Mouse (Mus musculus): Measurements from ENCODE around the gene Uap1l1.

Uap1l1 gene

GRCm38 (mm10) chr2:25371764-25372643, 6.5 kb upstream of the Uap1l1 start, which contains the start of gene Sapcd2:
Gene Sapcd2, plus strand, starts transcription at chr2:25372321.
- in situ Hi-C loops (cut with MboI), result no loop called here

DNA sequence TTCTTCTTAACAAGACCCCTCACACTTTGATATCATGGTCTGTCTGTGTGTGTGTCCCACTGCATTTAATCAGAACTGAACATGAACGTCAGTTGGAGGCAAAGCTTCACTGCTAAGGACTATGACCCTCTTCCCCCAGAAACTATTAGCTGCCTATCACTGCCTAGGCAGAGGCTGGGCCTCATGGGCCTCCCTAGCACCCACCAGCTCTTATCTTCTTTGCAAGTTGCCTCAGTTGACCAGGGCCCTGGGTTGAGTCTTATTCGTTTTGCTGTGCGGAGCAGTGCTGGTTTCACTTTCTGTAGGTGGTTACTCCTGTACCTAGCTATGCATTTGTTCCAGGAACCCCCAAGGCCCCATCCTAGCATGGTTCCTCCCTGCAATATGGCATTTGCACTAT, 4.5 kb upstream of the Uap1l1 start:
- in situ Hi-C loops (cut with MboI), result no loop called here

DNA sequence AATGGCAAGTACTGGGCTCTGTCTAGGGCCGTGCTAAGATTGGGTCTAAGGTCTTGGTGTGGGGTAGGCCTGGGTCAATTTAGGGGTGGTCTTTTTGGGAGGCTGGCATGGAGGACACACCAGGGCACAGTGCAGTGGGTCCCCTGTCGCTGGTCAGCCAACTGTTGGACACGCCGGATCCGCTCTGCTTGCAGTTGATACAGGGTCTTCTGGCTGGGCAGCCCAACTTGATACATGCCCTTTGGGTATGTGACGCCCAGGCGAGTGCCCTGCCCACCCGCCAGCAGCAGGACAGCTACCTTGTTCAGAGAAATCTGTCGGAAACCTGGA, 756 bp downstream of the Uap1l1 start:
- in situ Hi-C loops (cut with MboI), result no loop called here

DNA sequence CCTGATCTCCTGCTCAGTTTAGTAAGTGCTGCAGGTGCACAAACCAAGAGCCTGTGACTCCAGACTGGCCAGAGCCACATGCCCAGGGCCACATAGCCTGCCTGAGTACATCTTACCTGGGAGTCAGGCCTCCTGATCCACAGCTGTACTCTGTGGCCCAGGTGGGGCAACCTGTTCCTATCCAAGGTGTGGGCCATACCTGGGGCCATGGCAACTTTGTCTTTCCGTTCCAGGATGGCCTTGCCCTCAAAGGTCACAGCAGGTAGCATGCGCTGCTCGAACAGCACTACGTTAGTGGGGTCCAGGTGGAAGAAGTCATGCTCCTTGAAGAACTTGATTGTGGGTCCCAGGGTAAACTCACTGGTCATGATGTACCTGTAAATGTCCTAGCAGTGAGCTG, 1.2 kb downstream of the Uap1l1 start:
- in situ Hi-C loops (cut with MboI), result no loop called here

DNA sequence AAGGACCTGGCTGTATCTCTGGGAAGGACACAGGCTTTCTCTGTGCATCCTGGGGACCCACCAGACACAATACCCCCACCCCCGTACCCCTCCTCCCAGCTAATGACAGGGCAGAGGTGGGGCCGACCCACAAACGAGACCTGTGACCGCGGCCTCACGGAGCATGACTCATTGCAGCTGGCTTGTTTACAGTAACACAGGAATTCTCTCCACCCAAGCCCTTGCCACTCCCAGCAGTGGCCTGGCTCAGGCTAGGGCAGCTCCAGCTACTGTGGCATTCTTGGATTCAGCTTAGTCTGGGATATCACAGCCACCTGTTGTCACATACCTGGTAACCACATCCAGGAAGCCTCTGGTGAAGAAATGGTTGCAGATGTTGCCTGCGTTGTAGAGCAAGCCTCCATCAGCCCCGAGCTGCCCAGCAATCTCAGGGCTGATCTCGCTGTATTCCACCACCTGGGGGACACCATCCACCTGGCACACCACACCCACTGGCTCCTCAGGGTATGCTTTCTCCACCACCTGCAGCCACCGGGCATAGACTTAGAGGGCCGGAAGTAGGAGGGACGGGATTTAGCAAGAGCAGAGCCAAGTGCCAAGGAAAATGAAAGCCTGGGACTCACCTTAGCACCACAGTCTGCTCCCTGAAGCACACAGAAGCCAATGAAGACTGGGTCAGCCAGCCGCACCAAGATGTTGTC, 1.9 kb downstream of the Uap1l1 start:
- in situ Hi-C loops (cut with MboI), result no loop called here

- in situ Hi-C loops (cut with MboI), result no loop called here
Observed at GRCm38 (mm10) chr2:25359848-25360247, 5.6 kb downstream of the Uap1l1 start.

- in situ Hi-C loops (cut with MboI), result no loop called here
Observed at GRCm38 (mm10) chr2:25356208-25357079, 9.0 kb downstream of the Uap1l1 start, which contains the start of gene Dpp7. Gene Dpp7, minus strand, starts transcription at chr2:25356359.

DNA sequence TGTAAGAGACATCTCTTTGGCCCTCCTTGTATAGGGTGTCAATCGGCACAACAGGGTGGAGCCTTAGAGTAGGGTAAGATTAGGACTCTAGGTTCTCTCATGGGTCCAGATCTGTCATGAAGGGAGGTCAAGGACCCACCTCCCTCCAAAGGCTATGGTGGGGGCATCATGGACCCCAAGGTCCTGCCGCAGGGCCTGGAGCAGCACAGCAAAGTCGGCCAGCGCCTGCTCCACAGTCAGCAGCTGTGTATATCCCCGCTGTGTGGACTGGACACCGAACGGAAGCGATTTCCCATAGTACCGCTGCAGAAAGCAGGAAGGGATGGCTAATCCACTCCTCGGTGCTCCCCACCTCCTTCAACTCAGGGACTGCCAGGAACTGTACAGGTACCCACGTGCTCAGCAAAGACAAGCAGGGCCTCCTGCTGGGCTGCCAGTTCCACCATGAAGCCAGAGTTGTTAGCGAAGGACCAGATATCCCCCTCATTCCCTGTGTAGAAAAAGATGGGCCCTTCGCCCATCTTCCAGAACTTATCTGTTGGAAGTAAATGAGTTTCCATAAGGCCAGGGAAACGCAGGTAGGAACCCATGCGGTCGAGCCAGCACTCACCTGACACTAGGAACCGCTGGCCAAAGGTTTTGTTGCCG, 9.9 kb downstream of the Uap1l1 start:
- in situ Hi-C loops (cut with MboI), result no loop called here

GRCm38 (mm10) chr2:25354211-25354610, 11.3 kb downstream of the Uap1l1 start:
- in situ Hi-C loops (cut with MboI), result no loop called here

DNA sequence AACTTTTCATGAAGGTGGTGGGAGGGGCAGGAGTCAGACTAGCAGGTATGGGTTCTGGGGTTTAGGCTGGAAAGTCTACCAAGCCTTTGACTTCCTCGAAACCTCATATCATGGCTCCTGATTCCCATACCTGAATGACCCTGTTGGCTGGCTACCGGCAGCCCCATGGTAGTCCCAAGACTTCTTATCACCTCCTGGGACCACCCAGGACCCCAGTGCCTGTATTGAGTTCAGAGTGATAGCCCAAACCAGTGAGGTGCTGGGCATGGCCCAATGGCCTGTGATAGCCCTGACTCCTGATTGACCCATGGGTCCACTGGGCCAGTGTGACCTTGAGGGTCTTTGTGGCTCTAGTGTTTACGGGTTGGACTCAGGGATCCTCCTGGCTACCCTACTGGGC, 14.8 kb downstream of the Uap1l1 start:
- in situ Hi-C loops (cut with MboI), result no loop called here

GRCm38 (mm10) chr2:25349499-25349898, 16.0 kb downstream of the Uap1l1 start:
- in situ Hi-C loops (cut with MboI), result no loop called here

DNA sequence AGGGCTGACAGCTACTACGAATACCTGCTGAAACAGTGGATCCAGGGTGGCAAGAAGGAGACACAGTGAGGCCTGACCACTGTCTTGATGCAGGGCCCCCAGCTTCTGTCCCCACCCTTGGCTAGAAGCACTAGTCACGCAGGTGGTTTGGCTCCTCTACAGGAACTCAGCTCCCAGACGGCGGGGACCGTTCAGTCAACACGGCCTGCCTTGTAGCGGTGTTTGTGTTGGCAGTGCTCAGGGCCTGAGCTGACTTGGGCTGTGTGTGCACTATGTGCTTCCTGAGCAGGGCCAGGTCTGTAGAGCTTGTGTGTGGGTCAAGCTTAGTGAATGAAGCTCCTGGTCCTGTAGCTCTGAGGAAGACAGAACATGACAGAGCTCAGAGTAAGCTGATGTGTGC, 17.3 kb downstream of the Uap1l1 start:
- in situ Hi-C loops (cut with MboI), result no loop called here

DNA sequence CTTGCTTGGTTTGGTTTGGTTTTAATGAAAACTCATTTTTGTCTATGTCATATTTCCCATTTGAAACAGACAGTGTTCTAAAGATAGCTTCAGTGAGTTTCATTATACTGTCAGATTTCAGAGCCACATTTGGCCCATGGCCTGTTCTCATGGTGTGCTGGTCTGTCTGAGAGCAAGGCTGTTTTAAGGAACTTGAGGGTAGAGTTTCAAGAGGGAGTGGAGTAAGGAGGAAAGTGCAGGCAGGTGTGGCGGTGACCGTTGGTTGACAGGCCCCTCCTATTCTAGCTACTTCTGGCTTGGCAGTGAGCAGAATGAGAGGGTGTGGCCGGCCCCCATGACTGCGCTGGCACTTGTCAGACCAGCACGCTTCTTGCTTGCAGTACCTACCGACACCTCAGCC, 27.2 kb downstream of the Uap1l1 start:
- in situ Hi-C loops (cut with MboI), result no loop called here

- in situ Hi-C loops (cut with MboI), result no loop called here
Observed at GRCm38 (mm10) chr2:25333569-25333968, 31.9 kb downstream of the Uap1l1 start.

DNA sequence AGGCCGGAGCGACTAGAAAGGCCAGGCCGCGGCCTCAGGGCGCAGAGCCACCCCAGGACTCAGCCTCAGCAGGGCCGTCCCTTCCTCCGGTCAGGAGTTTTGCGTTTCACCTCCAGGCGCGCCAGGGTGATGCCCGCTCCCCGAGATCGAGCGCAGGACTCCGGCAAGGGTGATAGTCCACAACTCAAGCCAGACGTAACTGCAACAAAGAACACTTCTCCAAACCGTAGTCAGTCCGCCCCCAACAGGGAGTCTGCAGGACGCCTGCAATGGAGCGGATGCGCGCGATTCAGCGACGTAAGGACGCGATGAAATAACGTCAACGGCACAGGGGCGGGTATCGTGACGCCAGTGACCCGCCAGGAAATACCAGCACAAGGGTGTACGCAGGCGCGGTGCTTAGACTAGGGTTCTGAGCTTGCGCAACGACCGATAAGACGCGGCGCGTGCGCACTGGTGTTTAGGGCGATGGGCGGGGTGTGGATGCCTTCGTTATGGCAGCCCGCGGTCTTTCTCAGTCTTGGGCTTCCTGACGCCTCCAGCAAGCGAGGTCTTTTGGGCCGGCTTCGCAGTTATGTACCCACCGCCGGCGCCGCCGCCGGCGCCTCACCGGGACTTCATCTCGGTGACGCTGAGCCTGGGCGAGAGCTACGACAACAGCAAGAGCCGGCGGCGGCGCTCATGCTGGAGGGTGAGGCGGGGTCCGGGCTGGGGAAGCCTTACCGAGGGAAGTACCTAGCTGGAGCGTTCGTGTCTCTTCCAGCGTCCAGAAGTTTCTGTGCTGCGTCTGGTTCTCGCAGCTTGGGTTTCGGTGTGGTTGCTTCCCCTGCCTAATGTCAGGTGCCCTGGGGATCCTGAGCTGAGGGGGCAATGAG, 33.0 kb downstream of the Uap1l1 start, which contains the start of gene Man1b1:
Man1b1 (plus strand) TSS at position 53 of the 875 bp plus-strand sequence.
- in situ Hi-C loops (cut with MboI), result no loop called here

GRCm38 (mm10) chr2:25331470-25331869, 34.0 kb downstream of the Uap1l1 start:
- in situ Hi-C loops (cut with MboI), result no loop called here

DNA sequence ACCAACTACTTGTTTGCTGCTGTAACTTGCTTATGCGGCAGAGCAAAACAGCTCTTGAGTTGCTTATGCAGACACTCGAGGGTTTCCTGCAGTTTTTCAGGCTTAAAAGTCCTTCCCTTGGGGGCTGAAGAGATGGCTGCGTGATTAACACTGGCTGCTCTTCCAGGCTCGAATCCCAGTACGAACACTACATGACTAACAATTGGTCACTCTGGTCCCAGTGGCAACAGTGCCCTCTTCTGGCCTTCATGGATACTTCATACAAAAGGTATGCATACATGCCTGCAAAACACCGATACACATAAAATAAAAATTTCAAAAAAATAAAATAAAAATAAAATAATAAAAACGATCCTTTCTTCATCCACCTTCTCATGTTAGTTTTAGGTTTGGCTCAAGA, 37.0 kb downstream of the Uap1l1 start:
- in situ Hi-C loops (cut with MboI), result no loop called here

DNA sequence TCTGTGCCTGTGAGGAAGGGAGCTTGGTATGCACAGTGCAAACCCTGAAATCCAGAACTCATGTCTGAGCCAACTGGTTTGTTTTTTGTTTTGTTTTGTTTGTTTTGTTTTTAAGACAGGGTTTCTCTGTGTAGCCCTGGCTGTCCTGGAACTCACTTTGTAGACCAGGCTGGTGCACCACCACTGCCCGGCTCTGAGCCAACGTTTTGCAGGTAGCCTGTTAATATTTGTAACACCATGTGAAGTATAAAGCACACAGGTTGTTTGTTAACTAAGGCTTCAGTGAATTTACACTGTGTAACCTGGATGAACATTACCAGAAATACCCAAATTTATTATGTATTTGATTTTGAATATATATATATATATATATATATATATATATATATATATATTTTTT, 39.4 kb downstream of the Uap1l1 start:
- in situ Hi-C loops (cut with MboI), result no loop called here

- in situ Hi-C loops (cut with MboI), result no loop called here
Observed at GRCm38 (mm10) chr2:25320084-25320483, 45.4 kb downstream of the Uap1l1 start.

GRCm38 (mm10) chr2:25318971-25319773, 46.3 kb downstream of the Uap1l1 start, which contains the start of gene Grin1:
Gene Grin1, minus strand, starts transcription at chr2:25319187.
- in situ Hi-C loops (cut with MboI), result no loop called here

Data from mature B cell (primary cell).